Mouse (Mus musculus) spleen, adult 2 months (tissue): Measurements from ENCODE around the gene Carmil1.

Source experiments
- CTCF ChIP-seq: fragments of 200-500 bp; IDR thresholded peaks from 2 replicates; pipeline ENCODE4 v1.5.1; 2011; ENCODE audit warnings: mild to moderate bottlenecking, inconsistent platforms; ENCODE audit not compliant: insufficient read depth, insufficient read length, insufficient replicate concordance; ENCODE audit errors: extremely low read depth
- POLR2A ChIP-seq: fragments of 200-500 bp; IDR thresholded peaks from 2 replicates; pipeline ENCODE4 v1.6.1; 2011; ENCODE audit warnings: low read depth, low read length, inconsistent platforms

GRCm38 (mm10) chr13:24211229-24211628, 69.4 kb downstream of the Carmil1 start:
- TF ChIP-seq POLR2A = no peak
- TF ChIP-seq CTCF = no peak
